Mouse (Mus musculus) B cell, adult (primary cell): ENCODE measurements around the gene Kdm5a. TPM values are rescaled to one million over a fixed set of nuclear protein-coding genes. Genes with fewer than 3 reads are reported as not detected.

Experiments
- total RNA-seq: library from RNA; stranded (reverse); gene quantifications from 4 replicates; pipeline ENCODE4 v1.2.4, GENCODE M21; 2023; ENCODE audit not compliant: inconsistent age

Gene Kdm5a
- 148 to 174 TPM (median 162 TPM) in 4 replicates for total RNA-seq

DNA sequence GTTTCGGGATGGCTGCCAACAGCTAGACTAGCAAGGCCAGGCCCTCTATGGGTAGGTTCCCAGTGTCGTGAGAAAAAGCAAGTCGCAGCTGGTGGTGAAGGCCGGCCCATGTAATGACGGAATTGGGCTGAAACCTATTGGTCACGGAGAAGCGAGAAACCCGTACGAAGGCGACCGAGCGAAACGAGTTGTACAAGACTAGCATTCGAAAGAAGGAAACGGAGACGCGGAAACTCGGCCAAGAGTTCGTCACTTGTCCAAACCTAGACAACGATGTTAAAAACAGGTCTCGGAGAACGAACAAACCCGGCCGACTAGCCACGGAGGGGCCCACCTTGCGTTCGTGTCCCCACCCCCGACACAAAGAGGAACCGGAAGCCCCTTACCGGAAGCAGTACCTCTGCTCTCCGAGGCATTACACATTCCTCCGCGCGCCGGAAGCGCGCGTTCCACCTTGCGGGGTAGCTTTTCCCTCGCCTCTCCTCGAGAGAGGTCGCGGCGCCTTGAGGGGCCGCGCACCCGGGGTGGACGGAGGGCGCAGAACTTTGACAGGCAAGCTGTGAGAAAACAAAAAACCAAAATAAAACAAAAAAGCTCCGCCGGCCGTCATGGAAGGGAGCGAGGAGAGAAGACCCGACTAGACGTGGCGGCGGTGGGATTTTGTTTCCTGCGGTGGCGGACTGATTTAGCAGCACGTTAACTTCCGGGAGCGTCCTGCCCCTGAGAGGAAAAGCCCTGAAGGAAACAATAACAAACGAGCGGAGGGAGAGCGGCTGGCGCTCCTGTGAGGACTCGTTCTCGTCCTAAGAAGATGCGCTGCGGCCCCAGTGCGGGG lies at the start of gene Kdm5a, which contains the start of gene Ccdc77:
Gene Kdm5a, plus strand, starts transcription at position 437 of the 835 bp plus-strand sequence.
Gene Ccdc77, minus strand, starts transcription at position 687 of the 835 bp plus-strand sequence.

DNA sequence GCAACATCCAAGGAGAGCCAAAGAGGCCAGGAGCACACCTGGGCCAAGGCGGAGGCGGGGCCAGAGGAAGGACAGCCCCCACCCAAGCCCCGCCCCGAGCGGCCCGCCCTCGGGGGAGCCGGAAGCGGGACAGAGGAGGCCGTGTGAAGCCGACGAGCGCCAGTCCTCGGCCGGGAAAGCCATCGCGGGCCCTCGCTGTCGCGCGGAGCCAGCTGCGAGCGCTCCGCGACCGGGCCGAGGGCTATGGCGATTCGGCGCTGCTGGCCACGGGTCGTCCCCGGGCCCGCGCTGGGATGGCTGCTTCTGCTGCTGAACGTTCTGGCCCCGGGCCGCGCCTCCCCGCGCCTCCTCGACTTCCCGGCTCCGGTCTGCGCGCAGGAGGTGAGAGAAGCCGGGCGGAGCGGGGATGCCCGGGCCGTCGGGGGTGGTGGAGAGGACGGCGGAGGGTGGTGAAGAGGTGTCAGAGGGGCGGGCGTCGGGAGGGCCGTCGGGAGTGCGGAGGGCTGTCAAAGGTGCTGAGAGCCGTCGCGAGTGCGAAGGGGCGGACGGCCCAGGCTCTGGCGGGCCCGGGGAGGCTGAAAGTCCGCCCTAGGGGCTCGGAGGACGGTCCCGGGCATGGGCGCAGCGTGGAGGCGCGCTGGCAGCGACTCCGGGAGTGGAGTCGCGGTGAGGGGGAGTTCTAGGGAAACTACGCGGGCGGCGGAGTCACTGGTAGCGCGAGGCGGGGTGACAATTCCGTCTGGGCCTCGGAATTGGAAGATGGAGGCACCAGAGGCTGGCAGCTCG lies 99.4 kb downstream of the Kdm5a start, which contains the start of gene Il17ra:
Gene Il17ra, plus strand, starts transcription at position 162 of the 786 bp plus-strand sequence.

DNA sequence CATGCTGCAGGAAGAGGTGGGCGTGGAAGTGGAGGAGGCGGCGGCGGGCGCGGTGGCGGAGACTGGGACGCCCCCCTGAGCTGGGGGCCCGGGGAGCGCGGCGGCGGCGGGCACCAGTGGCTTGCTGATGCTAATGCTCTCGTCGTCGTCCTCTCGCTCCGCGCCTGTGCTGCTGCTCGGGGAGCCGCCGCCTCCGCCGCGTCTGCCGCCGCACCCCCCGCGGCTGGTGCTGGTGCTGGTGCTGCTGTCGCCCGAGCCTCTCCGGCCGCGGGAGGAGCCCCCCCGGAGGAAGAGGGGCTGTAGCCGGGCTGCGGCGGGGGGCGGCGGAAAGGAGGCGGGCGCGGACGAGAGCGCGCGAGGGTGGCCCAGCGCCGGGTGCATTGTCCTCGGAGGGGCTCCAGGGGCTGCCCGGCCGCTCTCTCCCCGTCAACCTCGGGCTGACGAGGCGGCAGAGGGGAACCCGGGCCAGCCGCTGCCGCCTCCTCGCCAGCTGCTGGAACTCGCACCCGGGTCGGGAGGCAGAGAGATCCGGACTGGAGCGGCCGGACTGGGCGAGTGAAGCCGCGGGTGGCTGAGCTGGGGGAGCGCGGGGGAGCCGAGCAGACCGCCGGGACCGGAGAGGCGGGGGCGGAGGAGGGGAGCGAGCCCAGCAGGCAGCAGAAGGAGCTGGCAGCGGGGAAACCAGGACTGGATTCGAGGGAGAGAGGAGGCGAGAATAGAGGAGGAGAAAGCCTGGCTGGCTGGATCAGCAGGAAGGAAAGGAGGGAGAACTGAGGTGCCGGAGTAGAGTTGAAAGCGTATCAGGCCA lies 129.7 kb downstream of the Kdm5a start, which contains the start of gene Tmem121b:
Gene Tmem121b, minus strand, starts transcription at position 434 of the 808 bp plus-strand sequence.

Other genes with a start within 250 kb of the Kdm5a start
- not detected in 4 replicates for gene D330020A13Rik, start 69.8 kb upstream of the Kdm5a start, total RNA-seq
- not detected in 4 replicates for gene B4galnt3, start 69.6 kb upstream of the Kdm5a start, total RNA-seq
- gene Ccdc77, start 250 bp downstream of the Kdm5a start, total RNA-seq = 12.0 to 13.2 TPM (median 12.5 TPM) in 4 replicates
- gene Il17ra, start 99.1 kb downstream of the Kdm5a start, total RNA-seq = 142 to 150 TPM (median 145 TPM) in 4 replicates
- 0.18 TPM in 1 of 4 replicates, not detected in the others for gene Tmem121b, start 129.7 kb downstream of the Kdm5a start, total RNA-seq
- 28.7 to 34.3 TPM (median 30.4 TPM) in 4 replicates for gene Hdhd5, start 167.2 kb downstream of the Kdm5a start, total RNA-seq